22 mouse cellular contexts compared by ENCODE assay signal in the genomic region with DNA sequence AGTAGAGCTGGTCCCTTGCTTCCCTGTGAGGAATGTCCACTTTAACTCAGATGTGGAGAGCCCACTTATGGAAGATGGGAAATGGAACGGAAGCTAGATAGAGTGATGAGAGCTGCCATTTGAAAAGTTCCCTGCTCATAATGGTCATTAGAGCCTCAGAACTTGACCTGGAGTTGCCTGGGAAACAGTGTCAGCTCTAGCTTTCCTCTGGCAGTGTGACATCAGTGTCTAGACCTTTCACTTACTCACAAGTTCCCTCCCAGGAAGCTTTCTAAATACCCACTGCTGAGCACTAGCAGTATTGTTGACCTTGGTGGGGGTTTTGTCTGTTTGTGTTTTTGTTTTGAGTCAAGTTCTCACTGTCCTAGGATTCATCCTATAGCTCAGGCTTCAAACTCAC. TPM values are rescaled to one million over a fixed set of nuclear protein-coding genes. Genes with fewer than 3 reads are reported as not detected.
"Had no signal": no experiment of that assay in that cellular context is flagged by ENCODE, and none has a peak within 500 bp of the region (broad histone marks: within the 10 kb centered on the region; RNA-seq: fewer than 3 reads in every experiment).

No protein-coding gene starts in this region.

- H3K4me3 ChIP-seq: kidney, embryonic 15.5 days; limb, embryonic 10.5 days; liver, embryonic 13.5 days; megakaryocyte, embryonic 14.5 days; midbrain, embryonic 15.5 days had no signal

- H3K4me1 ChIP-seq: kidney, embryonic 15.5 days; liver, embryonic 13.5 days; megakaryocyte, embryonic 14.5 days; midbrain, embryonic 15.5 days had no signal

- DNase-seq: kidney, adult 18-20 months; kidney, postnatal 14 days; liver, embryonic 13.5 days; liver, postnatal 0 days; right cerebral cortex, postnatal 4 days; spleen, adult 18-20 months; thymus, adult 18-20 months; thymus, postnatal 36 days had no signal

- ATAC-seq: liver, postnatal 0 days; midbrain, embryonic 15.5 days had no signal

RNA-seq across cellular contexts. Expression of a gene that starts 15.2 kb away (rescaled TPM):
- total RNA-seq: layer of hippocampus, adult 8-10 months; layer of hippocampus, postnatal 14 days; left cerebral cortex, adult 18-20 months; left cerebral cortex, postnatal 10 days had no signal
- polyA plus RNA-seq: large intestine, adult 2 months; liver, embryonic 13.5 days; liver, postnatal 0 days; lung, embryonic 16.5 days; macrophage; midbrain, embryonic 11.5 days; midbrain, embryonic 15.5 days; neural tube, embryonic 14.5 days; stomach, embryonic 14.5 days had no signal
